Mouse (Mus musculus) heart, adult 18-20 months (tissue): ENCODE results near the gene Crybg3. TPM values are rescaled to one million over a fixed set of nuclear protein-coding genes. Genes with fewer than 3 reads are reported as not detected.

Experiments used
- DNase-seq, 2 experiments: peaks; one replicate each; pipeline ENCODE4 v3.0.0; 2021 to 2022; ENCODE audit warnings: mixed read lengths in 1 of 2
- total RNA-seq, 2 experiments: library from RNA; stranded (reverse); gene quantifications; 2 replicates each; pipeline ENCODE4 v1.2.3; 2021

Gene Crybg3
- total RNA-seq, 2 experiments from 2014 or later: 71.9 to 73.5 TPM

DNA sequence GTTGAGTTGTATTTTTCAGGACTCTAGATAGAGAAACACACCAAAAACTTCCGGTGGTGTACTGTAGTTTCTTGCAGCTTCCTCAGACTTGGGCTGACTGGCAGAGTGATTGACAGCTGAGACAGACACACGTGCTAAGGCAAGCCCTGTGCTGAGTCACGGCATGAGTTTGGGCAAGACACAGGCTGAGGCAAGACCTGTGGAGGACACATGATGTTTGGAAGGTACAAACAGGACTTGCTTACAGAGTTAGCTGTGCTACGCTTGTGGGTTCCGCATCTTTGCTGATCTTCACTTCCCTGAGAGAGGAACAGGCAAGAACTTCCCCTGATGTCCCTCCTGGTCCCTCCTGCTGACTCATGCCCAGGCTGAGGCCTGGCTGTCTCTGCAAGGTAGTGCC, 17.3 kb downstream of the Crybg3 start:
- no peak for DNase-seq

DNA sequence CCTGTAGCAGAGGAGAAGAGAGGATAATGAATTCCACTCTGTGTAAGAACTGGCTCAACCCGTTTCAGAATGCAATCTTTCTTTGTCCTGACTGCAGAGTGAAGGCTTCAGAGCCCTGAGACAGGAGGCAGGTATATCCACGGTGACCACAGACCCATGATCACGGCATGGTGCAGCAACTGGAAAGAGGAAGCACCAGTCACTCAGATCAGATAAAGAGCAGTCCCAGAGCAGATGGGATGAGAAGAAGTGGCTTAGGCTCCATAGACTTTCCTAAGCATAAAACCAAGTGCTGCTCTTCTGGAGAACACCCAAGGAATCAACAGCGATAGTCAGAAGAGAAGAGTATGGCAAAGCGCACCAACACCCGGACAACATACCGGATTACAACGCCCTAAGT, 21.5 kb downstream of the Crybg3 start:
- DNase-seq: no peak

DNA sequence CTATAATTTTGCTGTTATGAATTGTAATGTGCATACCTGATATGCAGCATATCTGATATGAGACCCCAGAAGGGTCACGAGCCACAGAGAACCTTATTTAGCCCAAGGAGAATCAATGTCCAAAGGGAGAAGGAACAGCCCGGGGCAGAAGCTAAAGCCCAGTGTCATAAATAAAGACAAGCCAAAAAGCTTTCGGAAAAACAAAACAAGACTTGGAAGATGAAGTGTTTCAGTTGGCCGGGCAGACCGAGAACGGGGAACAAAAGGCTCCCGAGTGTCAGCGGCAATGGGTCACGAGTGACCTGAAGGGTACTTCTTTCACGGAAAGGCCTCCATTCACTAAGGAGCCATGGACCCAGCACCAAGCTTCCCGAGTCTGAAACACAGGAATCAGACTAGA, 26.8 kb downstream of the Crybg3 start:
- DNase-seq: peak; percentile 33 to 42

DNA sequence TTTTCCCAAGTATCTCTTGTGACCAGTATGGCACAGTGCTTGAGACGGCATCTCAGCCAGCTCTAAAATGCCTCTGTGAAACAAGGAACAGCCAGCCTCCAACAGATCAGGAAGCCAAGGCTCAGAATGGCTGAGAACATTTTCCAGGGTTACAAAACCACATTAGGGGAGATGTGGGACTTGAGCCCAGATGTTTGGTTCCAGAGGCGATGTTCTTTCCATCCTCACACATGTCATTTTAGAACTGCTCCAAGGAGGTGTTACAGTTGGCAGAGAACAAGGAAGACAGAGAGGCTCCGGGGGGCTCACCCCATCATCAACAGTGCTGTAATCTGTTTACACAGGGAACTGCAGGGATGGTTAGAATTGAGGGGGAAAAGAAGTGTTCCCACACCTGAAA, 28.1 kb downstream of the Crybg3 start:
- DNase-seq: peak; percentile 46 to 54

DNA sequence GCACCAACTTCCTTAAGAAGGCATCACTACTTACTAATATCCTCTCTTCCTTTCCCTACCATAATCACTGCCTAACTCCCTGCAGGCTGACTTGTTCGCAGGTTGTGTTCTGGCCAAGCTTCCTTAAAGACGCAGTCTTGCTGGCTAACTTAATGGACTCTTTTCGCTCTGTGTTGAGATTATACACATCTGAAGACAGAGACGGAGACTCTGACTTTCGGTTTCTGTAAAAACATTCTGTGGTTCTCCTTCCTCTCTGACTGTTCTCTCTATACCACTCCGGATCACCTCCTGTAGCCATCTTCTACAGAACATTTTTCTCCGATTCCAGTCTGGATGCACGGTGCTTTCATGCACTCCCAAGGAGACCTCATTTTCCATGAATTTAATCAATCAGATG, 30.0 kb downstream of the Crybg3 start:
- DNase-seq: no peak

DNA sequence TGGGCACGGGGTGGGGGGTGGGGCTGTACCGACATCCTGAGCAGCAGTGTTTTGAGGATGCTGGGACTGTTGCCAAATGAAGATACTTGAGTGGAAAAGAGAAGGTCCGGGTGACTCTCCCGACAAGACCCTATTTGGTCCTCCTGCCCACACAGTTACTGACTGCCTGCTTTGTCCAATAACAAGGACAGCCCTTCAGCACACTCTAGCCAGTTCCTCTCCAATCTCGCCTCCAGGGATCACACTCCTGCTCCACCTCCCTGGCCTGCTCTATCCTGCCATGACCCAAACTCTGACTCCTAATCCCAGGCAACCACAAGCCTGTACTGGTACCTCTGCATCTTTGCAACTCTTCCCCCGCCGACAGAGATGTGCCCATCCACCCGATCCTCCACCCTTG, 30.9 kb downstream of the Crybg3 start:
- no peak for DNase-seq

DNA sequence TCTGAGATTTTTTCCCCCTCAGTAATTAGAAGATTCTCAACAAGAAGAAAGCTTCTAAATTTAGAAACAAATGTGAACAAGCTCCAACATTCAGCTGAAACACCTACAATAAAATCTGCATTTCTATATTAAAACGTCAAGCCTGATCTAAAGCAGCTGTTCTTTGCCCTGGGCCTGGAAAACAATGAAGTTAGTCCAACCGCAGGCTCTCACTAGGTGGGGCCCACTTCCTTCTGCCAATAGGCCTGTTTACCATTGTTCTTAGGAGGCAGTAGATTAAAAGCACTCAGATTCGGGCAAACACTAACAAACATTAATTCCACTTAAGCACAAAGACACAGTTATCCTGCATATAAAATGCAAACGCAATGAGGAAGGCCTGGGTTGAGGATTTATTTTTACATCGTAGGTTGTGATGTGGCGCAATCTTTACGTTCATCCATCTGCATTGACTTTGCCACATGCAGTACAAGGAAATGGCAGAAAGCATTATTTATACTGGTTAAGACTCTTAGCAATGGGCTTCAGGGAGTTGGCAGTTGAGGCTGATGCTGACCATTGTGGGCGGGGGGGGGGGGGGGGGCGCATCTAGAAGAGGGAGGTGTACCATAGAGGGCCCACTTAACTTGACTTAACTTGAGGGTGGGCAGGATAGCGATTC, 32.9 kb downstream of the Crybg3 start:
- DNase-seq: peak; percentile 44 to 67

DNA sequence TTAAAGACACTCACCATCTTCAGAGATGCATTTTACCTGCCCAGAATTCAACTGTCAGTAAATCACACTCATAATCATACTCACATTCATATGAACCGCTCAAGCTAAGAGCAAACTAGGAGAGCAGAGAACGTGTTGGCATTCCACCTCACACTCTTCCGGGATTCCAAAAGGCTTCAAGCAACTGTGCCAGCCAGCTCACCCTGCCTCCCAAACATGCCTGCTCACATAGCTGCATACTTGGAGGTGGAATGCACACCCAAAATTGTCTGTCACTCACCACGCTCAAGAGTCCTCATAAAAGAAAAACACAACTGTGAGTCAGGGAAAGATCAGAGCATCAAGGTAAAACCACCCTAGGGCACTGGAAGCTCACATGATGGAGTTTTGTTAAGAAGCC, 34.3 kb downstream of the Crybg3 start:
- DNase-seq: peak; percentile 42 to 43

DNA sequence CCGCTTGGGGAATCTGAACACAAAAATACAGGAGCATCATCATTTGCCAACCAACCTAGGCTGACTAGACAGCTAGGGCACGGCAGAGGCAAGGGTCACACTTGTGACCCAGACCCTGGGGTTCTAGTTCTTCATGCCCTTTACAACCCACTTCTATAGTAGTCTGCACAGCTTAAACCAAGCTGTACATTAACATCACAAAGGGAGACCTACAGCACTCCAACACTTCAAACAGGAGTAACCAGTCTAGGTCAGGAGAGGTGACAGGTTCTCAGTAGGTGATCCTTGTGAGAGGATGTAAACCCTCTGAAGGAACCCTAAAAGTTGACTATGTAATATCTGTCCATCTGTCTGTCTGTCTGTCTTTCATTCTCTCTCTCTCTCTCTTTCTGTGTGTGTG, 35.1 kb downstream of the Crybg3 start:
- no peak for DNase-seq

DNA sequence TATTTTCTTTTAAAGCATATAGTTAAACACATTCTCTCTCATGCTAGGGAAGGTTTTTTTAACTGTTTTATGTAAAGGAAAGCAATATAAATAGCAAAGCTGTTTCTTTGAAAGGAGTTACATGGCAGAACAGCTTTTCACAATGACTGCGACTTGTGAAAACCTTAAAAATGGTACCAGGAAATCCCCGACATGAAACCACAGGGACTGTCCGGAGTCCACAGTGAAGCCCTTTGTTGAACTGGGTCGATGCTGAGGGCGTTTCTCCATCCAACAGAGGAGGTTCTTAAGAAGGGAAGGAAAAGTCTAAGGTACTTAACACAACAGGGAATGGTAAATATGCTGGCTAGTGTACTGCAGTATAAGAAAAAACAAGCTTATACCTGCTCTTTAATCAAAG, 36.8 kb downstream of the Crybg3 start:
- no peak for DNase-seq

DNA sequence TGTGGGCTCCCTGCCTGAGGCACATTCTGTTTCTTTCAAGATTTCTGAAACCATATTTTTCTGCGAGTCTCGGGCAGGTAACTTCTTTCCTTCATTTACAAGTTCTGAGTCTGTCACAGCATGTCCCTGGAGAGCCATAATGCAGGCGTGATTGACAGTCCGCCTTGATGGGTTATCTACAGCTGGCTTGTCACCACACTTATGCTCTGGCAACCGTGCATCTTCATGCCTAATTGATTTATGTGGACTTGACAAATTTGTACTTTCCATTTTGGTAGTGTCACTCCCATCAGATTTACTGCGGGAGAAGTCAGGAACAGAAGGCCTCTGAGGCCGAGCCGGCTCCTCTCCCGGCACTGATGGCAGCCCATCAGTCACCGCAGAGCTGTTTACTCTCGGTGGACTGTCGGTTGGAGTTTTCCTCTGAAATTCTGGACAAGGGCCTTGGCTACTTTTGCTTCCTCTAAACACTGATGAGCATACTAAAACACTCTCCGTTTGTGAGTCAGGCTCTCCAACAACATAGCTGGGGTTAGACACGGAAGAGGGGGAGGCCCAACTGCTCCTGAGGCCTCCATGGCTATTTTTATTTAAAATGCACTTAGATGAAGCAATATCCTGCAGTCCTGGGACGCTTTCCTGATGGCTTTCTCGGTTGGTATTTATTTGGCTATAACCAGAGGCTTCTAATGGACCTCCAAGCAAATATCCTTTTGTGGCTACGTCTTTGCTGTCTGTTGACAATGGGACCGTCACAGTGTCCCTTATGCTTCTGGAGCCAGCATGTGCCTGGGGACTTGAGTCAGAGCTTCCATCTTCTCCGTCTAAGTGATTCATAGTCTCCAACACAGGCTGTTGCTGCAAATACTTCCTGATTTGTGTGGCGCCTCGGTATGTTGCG, 41.2 kb downstream of the Crybg3 start:
- peak in 1 of 2 experiments; percentile 25 for DNase-seq

DNA sequence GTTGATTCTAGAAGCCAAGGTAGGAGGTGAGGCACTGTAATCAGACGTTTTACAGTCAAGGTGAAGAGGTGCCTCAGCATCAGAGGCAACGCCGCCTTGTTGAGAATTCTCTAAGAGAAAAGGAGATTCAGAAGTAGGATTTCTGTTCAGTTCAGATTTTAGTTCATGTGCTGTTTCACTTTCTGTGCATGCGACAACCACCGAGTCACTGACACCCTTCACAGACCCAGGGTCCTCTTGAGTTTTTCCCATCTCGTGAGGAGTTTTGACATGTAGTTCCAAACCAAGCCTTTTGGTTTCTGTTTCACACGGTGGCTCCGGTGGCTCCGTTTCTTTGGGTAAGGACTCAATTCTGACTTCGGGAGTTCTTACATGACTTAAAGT, 41.9 kb downstream of the Crybg3 start:
- DNase-seq: no peak

DNA sequence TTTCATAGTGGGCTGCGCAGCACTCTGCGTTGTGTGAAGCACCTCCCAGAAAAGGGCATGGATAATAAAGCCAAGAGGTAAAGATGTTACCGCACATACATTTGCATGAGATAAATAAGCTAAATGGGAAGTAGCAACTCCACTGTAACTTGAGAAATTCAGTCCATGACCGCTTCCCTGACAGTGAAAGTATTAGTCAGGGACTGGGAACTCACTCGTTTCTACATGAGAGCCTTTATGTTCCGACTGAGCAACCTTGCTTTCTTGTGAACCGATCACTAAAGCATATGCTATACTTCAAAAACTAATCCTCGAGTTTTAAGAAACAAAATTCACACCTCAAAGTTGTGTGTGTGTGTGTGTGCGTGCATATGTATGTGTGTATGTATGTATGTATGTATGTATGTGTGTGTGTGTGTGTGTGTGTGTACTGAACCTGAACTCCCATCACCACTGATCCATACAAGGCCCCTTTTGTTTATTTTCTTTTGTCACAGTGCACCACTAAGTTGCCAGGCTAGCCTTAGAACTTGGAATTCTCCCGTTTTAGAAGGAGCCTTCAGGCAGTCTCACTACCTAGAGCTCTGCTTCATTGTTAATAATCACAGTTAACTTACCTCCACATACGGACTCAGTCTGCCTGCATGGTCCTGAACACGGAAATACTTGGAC, 47.2 kb downstream of the Crybg3 start:
- DNase-seq: no peak

DNA sequence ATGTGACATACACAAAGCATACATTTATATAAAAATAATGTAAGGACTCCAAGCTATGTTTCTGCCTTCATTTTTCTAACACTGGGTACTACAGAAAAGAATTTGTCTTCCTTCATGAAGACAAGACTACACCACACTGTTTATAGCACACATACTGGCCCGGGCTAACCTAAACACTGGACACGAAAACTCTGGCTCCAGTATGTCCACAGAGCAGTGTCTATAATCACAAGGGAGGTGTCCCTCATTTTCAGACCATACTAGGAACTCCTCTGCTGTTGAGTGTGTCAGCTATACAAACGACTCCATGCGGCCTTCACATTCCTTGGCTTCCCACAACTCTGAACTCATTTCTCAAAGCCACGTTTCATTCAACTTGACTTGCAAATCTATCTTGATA, 49.3 kb downstream of the Crybg3 start:
- DNase-seq: no peak

DNA sequence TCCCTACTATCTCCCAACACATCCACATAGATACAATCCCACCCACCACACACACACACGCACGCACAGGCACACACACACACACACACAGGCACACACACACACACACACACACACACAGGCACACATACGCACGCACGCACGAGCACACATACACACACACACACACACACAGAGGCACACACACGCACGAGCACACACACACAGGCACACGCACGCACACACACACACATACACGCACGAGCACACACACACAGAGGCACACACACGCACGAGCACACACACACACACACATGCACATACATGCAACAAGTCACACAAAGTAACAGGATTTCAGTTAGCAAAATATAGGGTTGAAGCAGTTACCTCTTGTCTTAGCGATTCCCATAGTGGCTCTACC, 51.1 kb downstream of the Crybg3 start:
- no peak for DNase-seq

DNA sequence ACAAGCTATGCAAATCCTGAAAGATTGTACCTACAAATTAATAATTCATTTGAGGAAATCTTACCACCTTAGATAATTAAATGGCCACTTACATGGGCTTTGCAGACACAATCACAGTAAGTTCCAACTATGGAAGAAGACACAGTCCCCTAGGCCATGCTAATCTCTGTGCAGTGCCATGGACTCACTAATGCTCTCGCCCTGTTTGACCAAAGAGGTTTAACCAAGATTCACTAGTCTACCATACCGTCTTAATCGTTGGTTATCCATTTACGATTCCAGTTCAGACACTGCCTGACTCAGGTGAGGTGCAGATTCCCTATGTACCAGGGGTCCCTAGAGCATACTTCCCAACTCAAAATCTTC, 52.2 kb downstream of the Crybg3 start:
- DNase-seq: no peak

DNA sequence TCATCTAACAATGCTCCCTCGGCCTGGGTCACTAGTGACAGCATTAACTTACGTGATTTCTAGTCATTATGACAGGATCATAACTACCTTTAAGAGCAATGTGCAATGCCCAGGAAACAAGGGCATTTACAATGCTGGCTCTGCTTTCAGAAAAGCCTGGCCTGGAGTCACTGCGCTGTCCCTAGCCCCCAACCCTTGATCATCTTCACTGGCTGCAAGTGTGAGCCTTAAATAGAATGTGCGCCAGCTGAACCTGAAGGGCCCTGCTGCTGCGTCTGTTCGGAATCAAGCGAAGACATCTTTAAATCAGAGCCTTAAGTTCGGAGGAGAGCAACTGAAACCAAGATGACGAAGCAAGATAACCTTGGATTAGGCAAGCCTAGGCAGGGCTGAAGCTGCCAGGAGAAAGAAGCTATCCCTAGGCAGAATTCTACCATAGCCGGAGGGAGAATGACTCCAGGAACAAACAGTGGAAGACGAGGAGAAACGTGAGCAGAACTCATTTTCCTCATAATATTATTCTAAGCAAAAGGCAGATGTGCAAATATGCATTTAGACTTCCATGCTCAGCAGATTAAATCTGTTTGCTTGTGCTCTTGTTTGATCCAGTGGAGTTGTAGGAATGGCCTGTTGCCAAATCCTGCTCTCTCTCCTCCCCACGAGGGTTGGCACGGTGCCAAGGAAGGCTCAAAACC, 52.7 kb downstream of the Crybg3 start:
- DNase-seq: peak; percentile 35 to 70

DNA sequence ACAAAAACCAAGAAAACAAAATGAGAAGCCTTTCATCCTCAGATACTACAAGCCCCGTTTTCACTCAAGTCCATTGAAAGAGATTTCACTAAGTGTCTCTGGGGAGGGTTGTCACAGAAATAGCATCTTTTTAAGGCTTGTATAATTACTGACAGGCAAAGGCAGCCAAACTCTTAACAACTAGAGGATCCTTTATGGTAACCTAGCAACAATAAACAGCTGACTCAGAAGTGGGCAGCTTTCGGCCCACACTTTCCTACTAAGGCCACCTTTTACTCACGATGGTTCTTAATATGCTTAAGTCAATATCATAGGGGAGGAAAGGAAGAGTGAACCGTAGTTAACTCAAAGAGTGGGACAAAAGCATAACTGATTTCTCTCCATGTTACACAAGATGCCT, 53.3 kb downstream of the Crybg3 start:
- no peak for DNase-seq

DNA sequence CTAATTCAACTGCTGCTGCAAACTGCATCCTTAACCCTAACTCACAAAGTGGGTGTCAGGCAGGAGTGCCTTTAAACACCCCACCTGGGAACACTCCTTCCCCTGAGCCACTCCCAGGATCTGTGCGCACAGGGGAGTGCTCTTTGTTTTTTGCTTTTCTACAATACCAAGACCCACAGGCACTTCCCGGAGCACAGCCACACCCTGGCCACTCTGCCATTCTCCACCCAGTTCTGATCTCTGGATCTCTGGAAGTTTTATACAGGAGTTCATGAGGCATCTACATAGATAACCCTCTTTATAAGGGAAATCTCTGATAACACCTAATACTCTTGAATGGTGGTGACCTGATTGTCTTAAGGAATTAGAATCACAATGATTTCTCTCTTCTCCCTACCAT, 55.4 kb downstream of the Crybg3 start:
- DNase-seq: no peak

DNA sequence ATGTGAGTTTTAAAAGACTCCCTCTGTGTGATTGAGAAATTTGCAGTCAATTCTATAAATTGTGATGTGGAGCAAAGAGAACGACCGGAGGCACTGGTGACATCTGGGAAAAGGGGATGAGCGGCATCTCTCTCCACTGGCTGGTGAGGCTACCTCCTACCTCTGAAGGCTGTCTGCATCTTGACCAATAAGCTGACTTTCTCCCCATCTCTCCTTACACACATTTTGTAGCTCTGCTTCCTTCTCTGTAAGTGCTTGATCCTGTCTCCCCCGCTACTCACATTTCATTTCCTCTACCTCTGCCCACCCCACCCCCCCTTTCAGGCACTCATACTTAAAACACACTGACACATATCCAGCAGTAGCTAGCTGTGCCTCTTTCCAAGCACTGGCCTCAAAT, 59.4 kb downstream of the Crybg3 start:
- no peak for DNase-seq

DNA sequence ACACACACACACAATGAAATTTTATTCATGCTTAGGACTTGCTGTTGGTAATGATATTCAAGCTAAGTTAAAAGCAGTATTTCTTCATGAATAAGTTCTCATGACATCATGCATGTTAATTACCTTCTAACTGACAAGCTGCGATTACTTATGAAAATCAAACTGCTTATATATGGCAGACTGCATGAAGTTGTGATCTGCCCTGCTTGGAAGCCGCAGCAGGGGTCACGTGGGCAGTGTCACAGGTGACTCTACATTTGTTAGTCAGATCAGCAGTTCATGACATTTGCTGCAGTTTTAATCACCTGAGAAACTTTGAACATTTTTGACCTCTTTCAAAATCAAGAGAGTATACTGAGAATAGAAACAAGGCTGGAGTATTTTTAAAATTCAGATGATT, 59.8 kb downstream of the Crybg3 start:
- no peak for DNase-seq

DNA sequence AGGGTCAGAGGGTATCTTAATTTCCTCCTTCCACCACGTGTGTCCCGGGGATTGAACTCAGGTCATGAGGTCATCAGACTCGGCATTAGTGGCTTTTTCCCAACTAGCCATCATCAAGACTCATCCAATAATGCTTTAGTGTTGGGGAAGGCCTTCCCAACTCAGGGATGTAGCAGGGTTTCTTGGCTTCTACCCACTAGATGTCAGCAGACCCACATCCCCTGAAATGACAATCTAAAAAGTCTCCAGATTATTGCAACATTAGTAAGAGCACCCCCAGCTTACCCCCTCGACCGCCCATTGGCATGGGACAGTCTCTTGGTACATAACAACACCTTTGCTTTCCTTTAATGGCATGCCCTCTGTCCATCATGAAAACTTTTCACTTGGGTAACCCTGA, 65.1 kb downstream of the Crybg3 start:
- DNase-seq: no peak

DNA sequence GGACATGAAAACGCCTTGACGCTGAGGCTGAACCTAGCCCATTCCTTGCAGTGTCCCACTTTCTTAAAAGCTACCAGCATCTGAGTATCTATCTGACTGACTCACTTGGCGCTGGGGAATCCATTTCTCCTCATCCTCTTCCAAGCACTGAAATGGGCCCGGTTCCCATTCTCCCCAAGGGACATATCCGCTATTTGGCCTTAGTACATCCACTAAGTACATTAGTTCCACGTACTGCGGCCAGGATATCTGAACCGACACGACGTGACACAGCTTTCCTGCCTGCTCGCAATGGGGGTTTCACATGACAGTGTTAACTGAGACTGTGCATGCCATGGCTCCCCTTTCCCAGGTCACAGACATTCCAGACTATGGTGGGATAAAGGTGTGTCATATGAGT, 66.4 kb downstream of the Crybg3 start:
- DNase-seq: peak; percentile 64 to 73
